Mouse (Mus musculus) heart, embryonic 16.5 days (tissue): ENCODE measurements around the gene Egflam. TPM values are rescaled to one million over a fixed set of nuclear protein-coding genes. Genes with fewer than 3 reads are reported as not detected.
A peak's percentile ranks its signal among the peaks of the same experiment; 100 is the strongest.

Experiments used
- ATAC-seq: fragments of 200-750 bp; cut with Nextera tagmentation; replicated peaks from 2 replicates; pipeline ENCODE4 v1.8.0; 2017; ENCODE audit warnings: moderate number of reproducible peaks; ENCODE audit not compliant: insufficient read depth, low FRiP score; ENCODE audit errors: extremely low read depth
- H3K27ac ChIP-seq: fragments of 300-500 bp; sonication (generic); 2 replicates; pipeline ENCODE4 v1.5.1; 2014; ENCODE audit warnings: mild to moderate bottlenecking, low read length, control low read depth, moderate library complexity
- H3K27me3 ChIP-seq: fragments of 300-500 bp; sonication (generic); 2 replicates; pipeline ENCODE4 v1.6.1; 2014; ENCODE audit warnings: low read length, mixed read lengths; ENCODE audit not compliant: control insufficient read depth, insufficient read depth
- H3K36me3 ChIP-seq: fragments of 300-500 bp; sonication (generic); 2 replicates; pipeline ENCODE4 v1.6.1; 2014; ENCODE audit not compliant: control insufficient read depth, insufficient read depth
- H3K4me1 ChIP-seq: fragments of 300-500 bp; sonication (generic); 2 replicates; pipeline ENCODE4 v1.6.1; 2014; ENCODE audit warnings: low read length, mixed read lengths; ENCODE audit not compliant: control insufficient read depth, insufficient read depth
- H3K4me2 ChIP-seq: fragments of 300-500 bp; sonication (generic); 2 replicates; pipeline ENCODE4 v1.6.1; 2014; ENCODE audit warnings: low read depth, mild to moderate bottlenecking, control low read depth, low read length
- H3K4me3 ChIP-seq: fragments of 300-500 bp; sonication (generic); 2 replicates; pipeline ENCODE4 v1.5.1; 2014; ENCODE audit warnings: mild to moderate bottlenecking, control low read depth, low read length
- H3K9ac ChIP-seq: fragments of 300-500 bp; sonication (generic); 2 replicates; pipeline ENCODE4 v1.6.1; 2014; ENCODE audit warnings: low read length, control low read depth
- H3K9me3 ChIP-seq: fragments of 300-500 bp; sonication (generic); replicated peaks from 2 replicates; pipeline ENCODE4 v1.6.1; 2016; ENCODE audit warnings: low read length; ENCODE audit not compliant: control insufficient read depth
- WGBS: fragments of 180-500 bp; shearing (Covaris S2); extraction: QIAGEN DNeasy Blood & Tissue Kit; methylation state at CpG from one replicate; pipeline ENCODE4 v1.1.7; 2014; 5-methylcytosine and 5-hydroxymethylcytosine counted together
- polyA plus RNA-seq: library from polyadenylated mRNA; unstranded; fragments of >200 nt; fragmentation: Nextera tagmentation; extraction: Ambion mirVana; gene quantifications from 2 replicates; pipeline ENCODE4 v1.2.1, GENCODE M21; 2015

Gene Egflam
- polyA plus RNA-seq, 1 experiment from 2014 or later, result 12.4 TPM

GRCm38 (mm10) chr15:7308711-7309110 is 89.5 kb downstream of the Egflam start:
- H3K9me3 ChIP-seq, result no peaks in the 10 kb centered on the region
- no peaks in the 10 kb centered on the region for H3K36me3 ChIP-seq
- no peak overlapping the region for H3K4me3 ChIP-seq
- H3K27ac ChIP-seq, result no peak overlapping the region
- H3K4me2 ChIP-seq, result no peak overlapping the region
- no peak for ATAC-seq
- no peaks in the 10 kb centered on the region for H3K27me3 ChIP-seq
- H3K4me1 ChIP-seq, result no peaks in the 10 kb centered on the region
- 80% methylated on average over 4 of the region's 4 CpGs for WGBS
- H3K9ac ChIP-seq, result no peak overlapping the region

GRCm38 (mm10) chr15:7299892-7300291 is 98.3 kb downstream of the Egflam start:
- Histone ChIP-seq H3K9ac (no peak overlapping the region), H3K4me3 (no peak overlapping the region), H3K36me3 (no peaks in the 10 kb centered on the region), H3K4me1 (no peaks in the 10 kb centered on the region), H3K27ac (no peak overlapping the region), H3K4me2 (no peak overlapping the region), H3K27me3 (no peaks in the 10 kb centered on the region), H3K9me3 (no peaks in the 10 kb centered on the region)
- 71% methylated on average over 1 of the region's 1 CpGs for WGBS
- ATAC-seq, result no peak

GRCm38 (mm10) chr15:7295199-7295598 is 103.0 kb downstream of the Egflam start:
- Histone ChIP-seq H3K9me3 (no peaks in the 10 kb centered on the region), H3K4me3 (no peak overlapping the region), H3K9ac (no peak overlapping the region), H3K27me3 (no peaks in the 10 kb centered on the region), H3K27ac (no peak overlapping the region), H3K4me1 (no peaks in the 10 kb centered on the region), H3K4me2 (no peak overlapping the region), H3K36me3 (no peaks in the 10 kb centered on the region)
- ATAC-seq, result no peak
- WGBS, result 92% methylated on average over 1 of the region's 1 CpGs

- no peak overlapping the region for H3K4me3 ChIP-seq
- no peak overlapping the region for H3K9ac ChIP-seq
- H3K27me3 ChIP-seq, result no peaks in the 10 kb centered on the region
- no peaks in the 10 kb centered on the region for H3K4me1 ChIP-seq
- ATAC-seq, result no peak
- H3K4me2 ChIP-seq, result no peak overlapping the region
- no peak overlapping the region for H3K27ac ChIP-seq
- no peaks in the 10 kb centered on the region for H3K9me3 ChIP-seq
- H3K36me3 ChIP-seq, result no peaks in the 10 kb centered on the region
Measured at GRCm38 (mm10) chr15:7292854-7293253, 105.3 kb downstream of the Egflam start.

- H3K36me3 ChIP-seq, result no peaks in the 10 kb centered on the region
- H3K9me3 ChIP-seq, result no peaks in the 10 kb centered on the region
- H3K27me3 ChIP-seq, result no peaks in the 10 kb centered on the region
- WGBS, result 74% methylated on average over 4 of the region's 4 CpGs
- H3K4me2 ChIP-seq, result no peak overlapping the region
- ATAC-seq, result no peak
- no peaks in the 10 kb centered on the region for H3K4me1 ChIP-seq
- no peak overlapping the region for H3K27ac ChIP-seq
- no peak overlapping the region for H3K4me3 ChIP-seq
- no peak overlapping the region for H3K9ac ChIP-seq
Measured at GRCm38 (mm10) chr15:7290003-7290402, 108.2 kb downstream of the Egflam start.

- H3K4me3 ChIP-seq, result no peak overlapping the region
Measured at GRCm38 (mm10) chr15:7289516-7289915, 108.7 kb downstream of the Egflam start.

GRCm38 (mm10) chr15:7288841-7289424 is 109.3 kb downstream of the Egflam start:
- no peaks in the 10 kb centered on the region for H3K4me1 ChIP-seq
- H3K36me3 ChIP-seq, result no peaks in the 10 kb centered on the region
- no peak overlapping the region for H3K4me3 ChIP-seq
- H3K27ac ChIP-seq, result no peak overlapping the region
- H3K9ac ChIP-seq, result no peak overlapping the region
- 37% methylated on average over 4 of the region's 4 CpGs for WGBS
- H3K4me2 ChIP-seq, result no peak overlapping the region; the same call in 1 of the 2 replicates
- no peaks in the 10 kb centered on the region for H3K9me3 ChIP-seq
- ATAC-seq, result no peak
- no peaks in the 10 kb centered on the region for H3K27me3 ChIP-seq

More at GRCm38 (mm10) chr15:7289516-7289915, 108.7 kb downstream of the Egflam start:
- no peaks in the 10 kb centered on the region for H3K4me1 ChIP-seq
- H3K27me3 ChIP-seq, result no peaks in the 10 kb centered on the region
- H3K27ac ChIP-seq, result no peak overlapping the region
- no peaks in the 10 kb centered on the region for H3K36me3 ChIP-seq
- H3K4me2 ChIP-seq, result peak overlapping the region; percentile 4; the same call in 1 of the 2 replicates
- no peaks in the 10 kb centered on the region for H3K9me3 ChIP-seq
- no peak for ATAC-seq
- WGBS, result 34% methylated on average over 14 of the region's 14 CpGs
- no peak overlapping the region for H3K9ac ChIP-seq

GRCm38 (mm10) chr15:7287911-7288310 is 110.3 kb downstream of the Egflam start:
- no peak overlapping the region for H3K27ac ChIP-seq
- H3K9ac ChIP-seq, result no peak overlapping the region
- H3K9me3 ChIP-seq, result no peaks in the 10 kb centered on the region
- no peak overlapping the region for H3K4me2 ChIP-seq
- no peak for ATAC-seq
- no peak overlapping the region for H3K4me3 ChIP-seq
- H3K36me3 ChIP-seq, result no peaks in the 10 kb centered on the region
- WGBS, result 78% methylated on average over 3 of the region's 3 CpGs
- no peaks in the 10 kb centered on the region for H3K27me3 ChIP-seq
- no peaks in the 10 kb centered on the region for H3K4me1 ChIP-seq

GRCm38 (mm10) chr15:7281579-7281978 is 116.6 kb downstream of the Egflam start:
- Histone ChIP-seq H3K27me3 (no peaks in the 10 kb centered on the region), H3K9me3 (no peaks in the 10 kb centered on the region), H3K27ac (no peak overlapping the region), H3K9ac (no peak overlapping the region), H3K4me2 (no peak overlapping the region), H3K4me1 (no peaks in the 10 kb centered on the region), H3K4me3 (no peak overlapping the region), H3K36me3 (no peaks in the 10 kb centered on the region)
- ATAC-seq, result no peak
- WGBS, result 77% methylated on average over 6 of the region's 6 CpGs
